Mouse (Mus musculus) lung, postnatal 0 days (tissue): ENCODE results near the gene Crygn.

Experiments used
- CTCF ChIP-seq: IDR thresholded peaks from 2 replicates; pipeline ENCODE4 v1.5.1; 2016; ENCODE audit warnings: antibody characterized with exemption, mild to moderate bottlenecking
- EP300 ChIP-seq: IDR thresholded peaks from 2 replicates; pipeline ENCODE4 v1.6.1; 2016; ENCODE audit warnings: antibody characterized with exemption, mild to moderate bottlenecking, control low read depth

DNA sequence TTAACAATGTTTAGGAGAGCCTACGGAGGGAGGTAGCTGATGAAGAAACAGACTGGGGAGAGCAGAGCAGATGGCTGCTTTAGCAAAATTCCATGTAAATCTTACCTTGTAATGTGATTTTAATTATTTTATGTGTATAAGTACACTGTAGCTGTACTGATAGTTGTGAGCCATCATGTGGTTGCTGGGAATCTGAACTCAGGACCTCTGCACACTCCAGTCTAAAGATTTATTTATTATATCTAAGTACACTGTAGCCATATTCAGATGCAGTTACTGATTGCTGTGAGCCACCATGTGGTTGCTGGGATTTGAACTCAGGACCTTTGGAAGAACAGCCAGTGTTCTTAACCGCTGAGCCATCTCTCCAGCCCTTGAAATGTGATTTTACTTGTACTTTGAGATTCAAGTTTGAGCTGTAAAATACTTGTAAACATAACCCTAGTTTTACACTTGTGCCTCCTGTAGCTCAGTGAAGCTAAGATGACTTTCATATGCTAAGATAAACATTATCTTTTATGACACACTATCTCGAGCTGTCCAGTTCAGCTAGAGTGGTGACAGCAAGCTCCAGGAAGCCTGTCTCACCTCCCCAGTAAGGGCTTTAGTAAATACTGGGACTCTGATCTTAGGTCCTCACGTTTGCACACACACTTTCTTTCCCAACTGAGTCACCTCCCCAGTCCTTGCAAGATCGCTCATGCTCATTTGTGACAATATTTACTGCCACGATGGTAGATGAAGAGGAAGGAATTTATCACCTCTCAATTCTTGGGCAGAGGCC is 44.2 kb upstream of the Crygn start:
- TF ChIP-seq CTCF (no peak), EP300 (no peak)
